Mouse (Mus musculus): Measurements from ENCODE around the gene Pdzk1ip1. TPM values are rescaled to one million over a fixed set of nuclear protein-coding genes. Genes with fewer than 3 reads are reported as not detected.

The Pdzk1ip1 gene
- polyA plus RNA-seq, 1 experiment from 2014 or later: 16.2 TPM

DNA sequence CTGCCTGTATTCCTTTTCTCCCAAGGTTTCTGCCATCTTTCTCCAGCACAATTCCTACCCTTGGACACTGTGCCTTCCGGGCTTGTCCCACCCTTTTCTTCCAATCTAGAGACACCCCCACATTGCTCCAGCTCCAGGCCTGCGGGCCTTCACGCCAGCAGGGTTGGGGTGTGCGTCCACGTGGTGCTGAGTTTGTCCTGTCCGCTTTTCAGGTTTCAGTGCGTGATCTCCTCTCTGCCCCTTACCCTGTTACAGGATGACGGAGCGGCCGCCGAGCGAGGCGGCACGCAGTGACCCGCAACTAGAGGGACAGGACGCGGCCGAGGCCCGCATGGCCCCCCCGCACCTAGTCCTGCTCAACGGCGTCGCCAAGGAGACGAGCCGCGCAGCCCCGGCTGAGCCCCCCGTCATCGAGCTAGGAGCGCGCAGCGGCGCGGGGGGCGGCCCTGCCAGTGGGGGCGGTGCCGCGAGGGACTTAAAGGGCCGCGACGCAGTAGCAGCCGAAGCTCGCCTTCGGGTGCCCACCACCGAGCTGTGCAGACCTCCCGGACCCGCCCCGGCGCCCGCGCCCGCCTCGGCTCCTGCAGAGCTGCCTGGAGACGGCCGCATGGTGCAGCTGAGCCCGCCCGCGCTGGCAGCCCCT, 25.5 kb upstream of the Pdzk1ip1 start:
- H3K9me3 ChIP-seq (ENCODE audit: control insufficient read depth, low read length): no peaks in the 10 kb centered on the region
- ATAC-seq (replicated peaks; ENCODE audit: low FRiP score) (peak; percentile 87), DNase-seq (ENCODE audit: low spot score) (peak; percentile 77)
- peaks cover 4% of the 10 kb centered on the region; the same call in 1 of the 2 replicates for H3K4me1 ChIP-seq (replicated peaks; ENCODE audit: control insufficient read depth, insufficient read depth, low read length)
- H3K4me3 ChIP-seq (ENCODE audit: low read depth, low read length): peak overlapping the region; percentile 31
- H3K4me2 ChIP-seq (ENCODE audit: low read depth, low read length, severe bottlenecking): peak overlapping the region; percentile 88
- H3K27me3 ChIP-seq (ENCODE audit: control insufficient read depth, insufficient read depth, low read length): peaks cover 76% of the 10 kb centered on the region
- H3K36me3 ChIP-seq (ENCODE audit: control insufficient read depth, insufficient read depth, low read length): no peaks in the 10 kb centered on the region
- H3K9ac ChIP-seq (ENCODE audit: low read length): peak overlapping the region; percentile 9
- no peak overlapping the region for H3K27ac ChIP-seq (ENCODE audit: low read depth, low read length)
- under 1% methylated on average over 40 of the region's 58 CpGs for WGBS

DNA sequence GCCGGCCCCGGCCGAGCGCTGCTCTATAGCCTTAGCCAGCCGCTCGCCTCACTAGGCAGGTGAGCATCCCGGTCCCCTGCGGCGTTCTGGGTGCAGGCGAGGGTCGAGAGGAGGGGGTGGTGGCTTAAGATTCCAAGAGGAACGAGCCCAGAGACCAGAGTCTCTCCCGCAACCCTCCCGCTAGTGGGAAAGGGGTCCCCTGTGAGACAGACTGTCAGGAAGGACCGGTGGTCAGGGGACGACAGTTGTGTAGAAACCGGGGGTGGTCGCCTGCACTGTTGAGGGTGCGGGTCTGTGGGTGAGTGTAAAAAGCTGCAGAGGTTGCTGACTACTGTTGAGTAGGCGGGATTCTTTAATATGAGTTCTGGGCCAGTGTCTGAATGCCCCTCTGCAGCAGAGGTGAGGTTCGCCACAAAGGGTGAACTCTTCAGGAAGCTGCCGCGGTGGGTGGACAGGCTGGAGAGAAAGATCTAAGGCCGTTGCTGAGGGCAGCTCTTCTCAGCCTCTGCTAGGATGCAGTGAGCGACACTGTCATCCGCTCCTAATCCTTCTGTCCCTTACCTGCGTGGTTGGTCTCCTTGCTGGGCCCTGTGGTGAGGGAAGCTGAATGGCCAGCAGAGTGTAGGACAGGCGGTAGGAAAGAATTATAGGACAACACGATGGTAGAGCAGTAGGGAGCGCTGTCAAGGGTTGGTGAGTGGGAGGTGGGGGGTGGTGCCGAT, 24.8 kb upstream of the Pdzk1ip1 start:
- Histone ChIP-seq H3K4me3 (ENCODE audit: low read depth, low read length) (peak overlapping the region; percentile 31), H3K36me3 (ENCODE audit: control insufficient read depth, insufficient read depth, low read length) (no peaks in the 10 kb centered on the region), H3K27ac (ENCODE audit: low read depth, low read length) (no peak overlapping the region), H3K27me3 (ENCODE audit: control insufficient read depth, insufficient read depth, low read length) (peaks cover 75% of the 10 kb centered on the region), H3K9ac (ENCODE audit: low read length) (peak overlapping the region; percentile 9), H3K4me1 (replicated peaks; ENCODE audit: control insufficient read depth, insufficient read depth, low read length) (peaks cover 4% of the 10 kb centered on the region; the same call in 1 of the 2 replicates), H3K9me3 (ENCODE audit: control insufficient read depth, low read length) (no peaks in the 10 kb centered on the region), H3K4me2 (ENCODE audit: low read depth, low read length, severe bottlenecking) (peak overlapping the region; percentile 88)
- ATAC-seq (replicated peaks; ENCODE audit: low FRiP score) (peak; percentile 22; the same call in 1 of the 2 replicates), DNase-seq (ENCODE audit: low spot score) (no peak)
- WGBS: 2% methylated on average over 31 of the region's 31 CpGs

DNA sequence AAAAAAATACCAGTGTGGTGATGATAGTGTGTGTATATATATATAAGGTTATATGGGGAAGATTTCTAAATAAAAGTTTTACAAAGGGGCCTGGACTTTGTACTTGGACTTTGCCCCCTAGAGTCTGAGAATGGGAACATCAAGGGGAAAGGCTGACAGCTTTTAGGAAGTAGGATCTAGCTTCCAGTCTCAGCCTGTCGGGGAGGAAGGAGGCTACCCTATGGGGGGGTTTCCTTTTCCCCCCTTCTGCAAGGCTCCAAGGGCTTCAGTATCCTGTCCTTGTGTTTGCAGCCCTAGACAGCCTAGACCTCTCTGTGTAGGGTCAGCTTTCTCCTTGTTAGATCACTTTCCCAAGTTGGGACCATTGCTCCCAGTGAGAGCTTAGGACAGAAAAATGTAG, 16.8 kb upstream of the Pdzk1ip1 start:
- no peaks in the 10 kb centered on the region for H3K4me1 ChIP-seq (replicated peaks; ENCODE audit: control insufficient read depth, insufficient read depth, low read length)
- no peaks in the 10 kb centered on the region for H3K27me3 ChIP-seq (ENCODE audit: control insufficient read depth, insufficient read depth, low read length)
- H3K27ac ChIP-seq (ENCODE audit: low read depth, low read length): no peak overlapping the region
- H3K9ac ChIP-seq (ENCODE audit: low read length): no peak overlapping the region
- H3K9me3 ChIP-seq (ENCODE audit: control insufficient read depth, low read length): no peaks in the 10 kb centered on the region
- DNase-seq (ENCODE audit: low spot score) (no peak), ATAC-seq (replicated peaks; ENCODE audit: low FRiP score) (no peak)
- no peaks in the 10 kb centered on the region for H3K36me3 ChIP-seq (ENCODE audit: control insufficient read depth, insufficient read depth, low read length)
- H3K4me2 ChIP-seq (ENCODE audit: low read depth, low read length, severe bottlenecking): no peak overlapping the region
- no peak overlapping the region for H3K4me3 ChIP-seq (ENCODE audit: low read depth, low read length)
- 60% methylated on average over 1 of the region's 1 CpGs for WGBS

DNA sequence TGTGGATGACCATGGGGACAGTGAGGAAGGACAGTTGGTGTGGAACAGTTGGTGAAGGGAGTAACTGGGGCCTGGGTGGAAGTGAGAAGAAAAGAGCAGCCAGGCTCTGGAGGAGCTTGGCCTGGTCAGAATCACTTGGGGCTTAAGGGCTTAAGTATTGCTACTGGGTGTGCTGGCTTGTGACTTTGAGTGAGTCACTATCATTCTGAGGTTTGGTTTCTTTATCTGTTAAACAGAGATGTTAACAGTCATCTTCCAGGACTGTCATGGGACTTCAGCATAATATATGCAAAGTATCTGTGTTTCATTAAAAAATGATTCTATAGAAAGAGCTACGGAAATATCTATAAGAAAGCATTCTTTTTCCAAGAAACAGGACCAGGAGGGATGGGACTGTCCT, 13.7 kb upstream of the Pdzk1ip1 start:
- 85% methylated on average over 1 of the region's 1 CpGs for WGBS
- Histone ChIP-seq H3K4me3 (ENCODE audit: low read depth, low read length) (no peak overlapping the region), H3K4me1 (replicated peaks; ENCODE audit: control insufficient read depth, insufficient read depth, low read length) (peaks cover 13% of the 10 kb centered on the region), H3K36me3 (ENCODE audit: control insufficient read depth, insufficient read depth, low read length) (no peaks in the 10 kb centered on the region), H3K4me2 (ENCODE audit: low read depth, low read length, severe bottlenecking) (no peak overlapping the region), H3K9me3 (ENCODE audit: control insufficient read depth, low read length) (no peaks in the 10 kb centered on the region), H3K27me3 (ENCODE audit: control insufficient read depth, insufficient read depth, low read length) (no peaks in the 10 kb centered on the region), H3K27ac (ENCODE audit: low read depth, low read length) (no peak overlapping the region), H3K9ac (ENCODE audit: low read length) (no peak overlapping the region)
- no peak for ATAC-seq (replicated peaks; ENCODE audit: low FRiP score)
- no peak for DNase-seq (ENCODE audit: low spot score)

DNA sequence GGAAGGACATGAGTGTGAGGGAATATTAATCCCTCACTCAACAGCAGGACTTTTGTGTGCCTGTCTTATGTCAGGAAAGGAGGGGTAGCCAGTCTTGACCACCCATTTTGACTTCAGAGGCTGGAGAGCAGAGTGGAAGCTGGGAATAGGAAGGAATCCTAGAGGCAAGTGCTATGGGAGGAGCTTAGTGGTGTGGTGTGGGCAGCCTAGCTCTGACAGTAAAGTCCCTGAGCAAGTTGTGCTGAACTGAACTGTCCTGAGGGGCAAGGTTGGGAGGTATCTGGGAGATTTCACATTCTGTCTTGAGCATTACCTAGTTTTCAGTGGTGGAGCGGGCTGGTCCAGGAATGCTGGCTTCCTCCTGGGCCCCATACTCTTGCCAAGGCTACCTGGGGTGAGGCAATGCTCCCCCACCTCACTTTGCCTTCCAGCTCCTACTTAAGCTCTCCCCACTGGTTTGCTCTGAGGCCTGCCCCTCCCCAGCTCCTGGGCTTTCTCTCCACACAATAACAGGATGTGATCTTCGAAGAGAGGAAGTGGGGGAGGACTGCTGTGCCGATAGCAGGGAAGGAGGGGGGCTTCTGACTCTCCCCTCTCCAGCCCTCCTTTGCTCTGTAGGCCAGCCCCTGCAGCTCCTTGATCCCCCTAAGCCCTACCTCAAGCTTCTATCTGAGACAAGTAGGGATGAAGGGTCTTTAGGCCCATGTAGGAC, 13.1 kb upstream of the Pdzk1ip1 start:
- Histone ChIP-seq H3K27me3 (ENCODE audit: control insufficient read depth, insufficient read depth, low read length) (no peaks in the 10 kb centered on the region), H3K27ac (ENCODE audit: low read depth, low read length) (no peak overlapping the region), H3K4me3 (ENCODE audit: low read depth, low read length) (no peak overlapping the region), H3K36me3 (ENCODE audit: control insufficient read depth, insufficient read depth, low read length) (no peaks in the 10 kb centered on the region), H3K9me3 (ENCODE audit: control insufficient read depth, low read length) (no peaks in the 10 kb centered on the region), H3K4me1 (replicated peaks; ENCODE audit: control insufficient read depth, insufficient read depth, low read length) (peaks cover 18% of the 10 kb centered on the region), H3K4me2 (ENCODE audit: low read depth, low read length, severe bottlenecking) (no peak overlapping the region), H3K9ac (ENCODE audit: low read length) (no peak overlapping the region)
- DNase-seq (ENCODE audit: low spot score) (no peak), ATAC-seq (replicated peaks; ENCODE audit: low FRiP score) (no peak)
- 38% methylated on average over 3 of the region's 3 CpGs for WGBS

DNA sequence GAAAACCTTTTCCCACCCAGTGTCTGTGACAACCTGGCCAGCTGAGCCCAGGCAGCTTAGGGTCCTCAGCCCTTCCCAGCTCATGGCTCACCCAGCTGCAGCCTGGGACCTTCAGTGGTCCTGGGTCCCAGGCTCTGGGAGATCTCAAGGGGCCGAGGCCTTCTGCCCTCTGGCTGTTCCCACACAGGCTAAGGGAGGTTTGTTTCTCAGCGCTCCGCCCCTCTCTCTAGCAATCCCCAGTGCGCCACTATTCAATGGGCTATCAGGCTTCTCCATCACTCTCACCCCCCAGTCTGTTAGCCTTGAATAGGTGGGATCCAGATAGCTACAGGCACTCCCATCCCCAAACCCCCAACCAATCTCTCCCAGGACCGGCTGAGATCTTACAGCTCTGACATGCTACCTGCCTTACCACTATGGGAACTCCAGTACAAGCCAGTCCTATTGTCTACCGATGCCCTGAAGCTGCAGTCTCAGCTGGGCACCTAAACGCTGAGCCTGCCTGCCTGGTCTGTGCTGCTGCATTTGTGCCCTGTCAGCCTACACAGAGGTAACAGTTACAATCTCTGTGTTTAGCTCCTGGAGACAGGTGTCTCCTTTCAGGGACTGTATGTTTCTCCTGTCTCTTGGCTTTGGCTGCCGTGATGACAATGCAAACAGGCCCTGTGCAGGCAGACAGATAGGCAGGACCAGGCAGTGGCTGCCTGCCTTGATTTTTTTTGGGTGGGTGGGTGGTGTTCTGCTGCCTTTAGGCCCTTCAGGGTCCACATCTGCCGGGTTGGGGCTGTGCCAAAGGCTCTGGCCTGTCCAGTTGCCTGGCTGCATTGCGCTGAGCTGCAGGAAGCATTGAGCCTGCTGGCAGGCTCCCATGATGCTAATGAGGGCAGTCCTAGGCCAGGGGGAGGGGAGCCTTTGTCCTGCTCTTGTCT, 9.4 kb upstream of the Pdzk1ip1 start:
- H3K9ac ChIP-seq (ENCODE audit: low read length): peak overlapping the region; percentile 49
- H3K27me3 ChIP-seq (ENCODE audit: control insufficient read depth, insufficient read depth, low read length): no peaks in the 10 kb centered on the region
- H3K4me1 ChIP-seq (replicated peaks; ENCODE audit: control insufficient read depth, insufficient read depth, low read length): peaks cover 18% of the 10 kb centered on the region
- no peaks in the 10 kb centered on the region for H3K9me3 ChIP-seq (ENCODE audit: control insufficient read depth, low read length)
- no peaks in the 10 kb centered on the region for H3K36me3 ChIP-seq (ENCODE audit: control insufficient read depth, insufficient read depth, low read length)
- WGBS: 14% methylated on average over 10 of the region's 10 CpGs
- peak; percentile 80 for DNase-seq (ENCODE audit: low spot score)
- no peak overlapping the region for H3K4me3 ChIP-seq (ENCODE audit: low read depth, low read length)
- H3K27ac ChIP-seq (ENCODE audit: low read depth, low read length): peak overlapping the region; percentile 57; the same call in 1 of the 2 replicates
- peak overlapping the region; percentile 12; the same call in 1 of the 2 replicates for H3K4me2 ChIP-seq (ENCODE audit: low read depth, low read length, severe bottlenecking)
- peak; percentile 85 for ATAC-seq (replicated peaks; ENCODE audit: low FRiP score)

DNA sequence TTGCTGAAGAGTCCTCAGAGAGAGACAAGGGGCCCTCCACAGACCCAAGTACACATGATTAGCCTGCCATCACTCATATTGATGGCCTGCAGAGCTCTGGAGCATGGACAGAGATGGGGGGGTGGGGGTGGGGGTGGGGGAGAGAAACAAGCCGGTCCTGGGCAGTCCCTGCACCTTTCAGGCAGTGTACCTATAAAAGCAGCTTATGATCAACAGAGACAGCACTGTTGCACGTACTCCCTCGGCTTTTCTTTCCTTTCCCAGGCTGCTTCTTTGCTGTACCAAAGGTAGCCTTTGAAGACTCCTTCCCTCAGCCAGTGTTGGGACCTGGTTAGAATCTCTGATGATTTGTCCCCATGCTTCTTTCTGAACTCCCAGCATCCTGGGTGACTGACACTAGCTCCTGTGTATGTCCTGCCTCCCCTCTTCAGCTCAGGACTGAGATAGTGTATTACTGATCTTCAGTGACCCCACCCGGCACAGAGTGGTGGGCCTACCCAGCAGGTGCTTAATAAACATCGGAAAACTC, 8.6 kb upstream of the Pdzk1ip1 start:
- 11% methylated on average over 5 of the region's 5 CpGs for WGBS
- Histone ChIP-seq H3K27me3 (ENCODE audit: control insufficient read depth, insufficient read depth, low read length) (no peaks in the 10 kb centered on the region), H3K9ac (ENCODE audit: low read length) (no peak overlapping the region; the same call in 1 of the 2 replicates), H3K4me3 (ENCODE audit: low read depth, low read length) (no peak overlapping the region), H3K9me3 (ENCODE audit: control insufficient read depth, low read length) (no peaks in the 10 kb centered on the region), H3K36me3 (ENCODE audit: control insufficient read depth, insufficient read depth, low read length) (no peaks in the 10 kb centered on the region), H3K4me1 (replicated peaks; ENCODE audit: control insufficient read depth, insufficient read depth, low read length) (peaks cover 18% of the 10 kb centered on the region), H3K4me2 (ENCODE audit: low read depth, low read length, severe bottlenecking) (peak overlapping the region; percentile 12; the same call in 1 of the 2 replicates), H3K27ac (ENCODE audit: low read depth, low read length) (peak overlapping the region; percentile 57)
- ATAC-seq (replicated peaks; ENCODE audit: low FRiP score): peak; percentile 29
- no peak for DNase-seq (ENCODE audit: low spot score)

DNA sequence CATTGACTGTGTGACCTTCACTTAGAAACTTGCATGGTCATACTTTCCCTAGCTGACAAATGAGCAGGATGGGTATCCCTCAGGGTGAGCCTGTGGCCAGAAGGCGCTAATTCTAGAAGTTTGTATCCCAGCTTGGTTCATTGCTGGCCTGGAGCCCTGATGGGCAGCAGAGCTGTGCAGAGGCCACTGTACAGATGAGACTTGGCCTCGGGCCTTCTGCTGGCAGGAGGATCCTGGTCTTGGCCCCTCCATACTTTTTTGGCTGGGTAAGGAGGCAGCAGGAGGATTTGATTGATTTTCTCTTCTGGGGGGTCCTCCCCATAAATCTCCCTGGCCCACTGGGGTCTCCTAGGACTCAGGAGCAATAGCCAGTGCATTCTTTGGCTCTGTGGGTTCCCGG, 5.5 kb upstream of the Pdzk1ip1 start:
- H3K4me3 ChIP-seq (ENCODE audit: low read depth, low read length): no peak overlapping the region
- H3K36me3 ChIP-seq (ENCODE audit: control insufficient read depth, insufficient read depth, low read length): no peaks in the 10 kb centered on the region
- H3K27ac ChIP-seq (ENCODE audit: low read depth, low read length): no peak overlapping the region
- no peaks in the 10 kb centered on the region for H3K27me3 ChIP-seq (ENCODE audit: control insufficient read depth, insufficient read depth, low read length)
- ATAC-seq (replicated peaks; ENCODE audit: low FRiP score): no peak
- DNase-seq (ENCODE audit: low spot score): no peak
- peaks cover 18% of the 10 kb centered on the region for H3K4me1 ChIP-seq (replicated peaks; ENCODE audit: control insufficient read depth, insufficient read depth, low read length)
- no peak overlapping the region for H3K9ac ChIP-seq (ENCODE audit: low read length)
- WGBS: 88% methylated on average over 3 of the region's 3 CpGs
- no peak overlapping the region for H3K4me2 ChIP-seq (ENCODE audit: low read depth, low read length, severe bottlenecking)
- H3K9me3 ChIP-seq (ENCODE audit: control insufficient read depth, low read length): no peaks in the 10 kb centered on the region
